Mouse (Mus musculus) hindbrain, embryonic 15.5 days (tissue): ENCODE results near the gene Serpina3i. TPM values are rescaled to one million over a fixed set of nuclear protein-coding genes. Genes with fewer than 3 reads are reported as not detected.
"Not testable (repeated sequence)": the region's sequence is repeated elsewhere in the genome, so short reads cannot be mapped to it uniquely, and the experiment has no call there.

ENCODE experiments used
- ATAC-seq: fragments of 200-750 bp; cut with Nextera tagmentation; 2 replicates; pipeline ENCODE4 v1.8.0; 2017; ENCODE audit warnings: low read depth, moderate number of reproducible peaks, moderate TSS enrichment; ENCODE audit not compliant: low FRiP score
- H3K27ac ChIP-seq: fragments of 300-500 bp; sonication (generic); replicated peaks from 2 replicates; pipeline ENCODE4 v1.5.1; 2015; ENCODE audit warnings: mild to moderate bottlenecking, inconsistent platforms
- H3K27me3 ChIP-seq: fragments of 300-500 bp; sonication (generic); 2 replicates; pipeline ENCODE4 v1.6.1; 2015; ENCODE audit warnings: control low read depth, inconsistent platforms
- H3K36me3 ChIP-seq: fragments of 300-500 bp; sonication (generic); 2 replicates; pipeline ENCODE4 v1.6.1; 2015; ENCODE audit warnings: control low read depth, inconsistent platforms
- H3K4me1 ChIP-seq: fragments of 300-500 bp; sonication (generic); replicated peaks from 2 replicates; pipeline ENCODE4 v1.6.1; 2015; ENCODE audit warnings: control low read depth, inconsistent platforms
- H3K4me2 ChIP-seq: fragments of 300-500 bp; sonication (generic); 2 replicates; pipeline ENCODE4 v1.6.1; 2015; ENCODE audit warnings: moderate library complexity, mild to moderate bottlenecking, inconsistent platforms
- H3K4me3 ChIP-seq: fragments of 300-500 bp; sonication (generic); 2 replicates; pipeline ENCODE4 v1.5.1; 2015; ENCODE audit warnings: mild to moderate bottlenecking, inconsistent platforms
- H3K9ac ChIP-seq: fragments of 300-500 bp; sonication (generic); 2 replicates; pipeline ENCODE4 v1.6.1; 2015; ENCODE audit warnings: inconsistent platforms
- H3K9me3 ChIP-seq: fragments of 300-500 bp; sonication (generic); 2 replicates; pipeline ENCODE4 v1.6.1; 2016; ENCODE audit warnings: control low read depth, inconsistent platforms
- WGBS: fragments of 180-500 bp; shearing (Covaris S2); methylation state at CpG from one replicate; pipeline ENCODE4 v1.1.7; 2015; 5-methylcytosine and 5-hydroxymethylcytosine counted together
- polyA plus RNA-seq: library from polyadenylated mRNA; unstranded; fragments of >200 nt; fragmentation: Nextera tagmentation; extraction: Ambion mirVana; gene quantifications from 2 replicates; pipeline ENCODE4 v1.2.1, GENCODE M21; 2015

The Serpina3i gene
- polyA plus RNA-seq = not detected in 2 replicates

DNA sequence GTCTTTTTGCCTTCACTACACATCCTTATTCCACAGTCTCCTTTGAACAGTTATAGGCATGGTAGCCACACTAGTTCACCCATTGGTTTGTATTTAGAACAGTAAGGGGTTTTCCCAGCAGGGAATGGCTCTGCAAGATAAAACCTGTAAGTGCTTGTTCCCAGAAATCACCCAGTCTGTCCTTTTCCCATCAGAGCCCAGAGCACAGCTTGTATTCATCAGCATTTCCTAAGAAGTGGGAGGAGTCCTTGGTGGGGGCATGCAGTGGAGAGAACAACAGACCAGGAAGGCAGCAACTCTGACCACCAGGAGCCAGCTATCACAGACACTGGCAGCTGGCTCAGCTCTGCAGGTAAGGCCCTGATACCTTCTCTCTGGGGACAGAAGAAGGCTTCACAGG lies at the start of gene Serpina3i:
Serpina3i (plus strand) TSS at position 260 of the 400 bp plus-strand sequence.
- H3K9ac ChIP-seq = no peak within 1 kb of the TSS
- H3K4me2 ChIP-seq = no peak within 1 kb of the TSS
- H3K36me3 ChIP-seq = no peaks in the 10 kb centered on the region
- H3K4me1 ChIP-seq = no peaks in the 10 kb centered on the region
- H3K4me3 ChIP-seq = no peak within 1 kb of the TSS
- no peaks in the 10 kb centered on the region for H3K27me3 ChIP-seq
- H3K27ac ChIP-seq = no peak within 1 kb of the TSS
- no peaks in the 10 kb centered on the region for H3K9me3 ChIP-seq
- no peak for ATAC-seq

DNA sequence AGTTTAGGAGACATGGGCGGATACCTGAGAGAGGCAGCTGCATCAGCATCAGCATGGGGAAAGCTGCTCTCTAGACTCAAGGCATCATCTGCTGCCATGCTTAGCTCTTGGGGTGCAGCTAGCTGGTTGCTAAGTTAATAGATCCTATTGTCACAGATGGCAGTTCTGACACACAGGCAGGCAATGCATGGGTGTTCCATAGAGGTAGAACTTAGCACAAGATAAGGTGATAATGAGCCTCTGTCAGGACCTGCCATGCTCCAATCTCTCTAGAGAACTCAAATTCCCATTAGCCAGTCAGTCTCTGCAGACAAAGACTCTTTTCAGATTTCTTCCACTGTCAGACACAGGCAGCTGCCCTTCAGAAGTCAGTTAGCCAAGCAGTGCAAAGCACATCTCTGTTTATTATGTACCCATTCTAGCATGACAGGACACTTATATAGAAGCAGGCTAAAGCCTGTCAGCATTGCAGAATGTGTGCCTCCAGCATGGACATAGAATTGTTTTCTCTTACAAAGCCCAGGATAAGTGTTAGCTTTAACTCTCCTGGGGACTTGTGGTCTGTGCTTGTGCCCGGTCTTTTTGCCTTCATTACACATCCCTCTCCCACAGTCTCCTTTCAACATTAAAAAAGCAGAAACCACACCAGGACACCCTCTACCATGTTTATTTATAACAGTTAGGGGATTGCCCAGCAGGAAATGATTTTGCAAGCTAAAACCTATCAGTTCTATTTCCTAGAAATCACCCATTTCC lies 49.1 kb upstream of the Serpina3i start:
- Histone ChIP-seq H3K4me2 (no peak overlapping the region), H3K9me3 (no peaks in the 10 kb centered on the region), H3K27ac (no peak overlapping the region), H3K36me3 (no peaks in the 10 kb centered on the region), H3K9ac (no peak overlapping the region), H3K27me3 (no peaks in the 10 kb centered on the region), H3K4me1 (no peaks in the 10 kb centered on the region), H3K4me3 (no peak overlapping the region)
- no peak for ATAC-seq
- 60% methylated on average over 2 of the region's 2 CpGs for WGBS

DNA sequence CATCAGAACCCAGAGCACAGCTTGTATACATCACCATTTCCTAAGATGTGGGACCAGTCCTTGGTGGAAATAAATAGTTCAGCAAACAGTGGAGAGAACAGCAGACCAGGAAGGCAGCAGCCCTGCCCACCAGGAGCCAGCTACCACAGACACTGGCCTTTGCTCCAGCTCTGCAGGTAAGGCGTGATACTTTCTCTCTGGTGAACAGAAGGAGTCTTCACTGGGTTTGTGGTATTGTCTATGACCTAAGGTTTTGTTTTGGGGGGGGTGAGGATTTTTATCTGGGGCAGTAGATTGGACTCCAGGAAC lies 48.5 kb upstream of the Serpina3i start, which contains the start of gene Serpina3f:
Serpina3f (plus strand) TSS at position 100 of the 309 bp plus-strand sequence.
- Histone ChIP-seq H3K27me3 (no peaks in the 10 kb centered on the region), H3K9me3 (no peaks in the 10 kb centered on the region), H3K4me1 (no peaks in the 10 kb centered on the region), H3K9ac (no peak within 1 kb of the TSS), H3K4me3 (no peak within 1 kb of the TSS), H3K27ac (no peak within 1 kb of the TSS), H3K36me3 (no peaks in the 10 kb centered on the region), H3K4me2 (no peak within 1 kb of the TSS)
- ATAC-seq = no peak
- WGBS = 64% methylated on average over 1 of the region's 1 CpGs

DNA sequence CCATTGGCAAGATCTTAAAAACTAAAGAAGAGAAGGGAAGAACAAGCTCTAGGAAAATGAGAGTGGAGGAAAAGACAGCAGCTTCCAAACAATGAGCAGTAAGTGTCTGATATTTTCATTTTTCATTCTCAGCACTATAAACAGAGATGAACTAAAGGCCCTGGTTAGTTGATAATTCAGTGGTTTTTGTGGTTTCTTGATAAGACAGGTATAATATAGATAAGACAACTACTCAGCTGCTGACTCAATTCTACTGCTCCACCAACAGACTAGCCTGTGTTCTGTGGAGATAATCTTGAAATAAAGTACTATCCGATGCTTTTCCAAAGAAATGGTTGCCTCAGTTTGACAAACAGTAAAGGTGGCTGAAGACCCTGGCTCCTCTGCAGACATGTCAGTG lies 47.7 kb upstream of the Serpina3i start:
- no peak for ATAC-seq
- H3K36me3 ChIP-seq = no peaks in the 10 kb centered on the region
- H3K4me3 ChIP-seq = no peak overlapping the region
- no peak overlapping the region for H3K27ac ChIP-seq
- H3K9me3 ChIP-seq = no peaks in the 10 kb centered on the region
- H3K27me3 ChIP-seq = no peaks in the 10 kb centered on the region
- H3K4me1 ChIP-seq = no peaks in the 10 kb centered on the region
- WGBS = 95% methylated on average over 1 of the region's 1 CpGs
- H3K9ac ChIP-seq = no peak overlapping the region
- H3K4me2 ChIP-seq = no peak overlapping the region

DNA sequence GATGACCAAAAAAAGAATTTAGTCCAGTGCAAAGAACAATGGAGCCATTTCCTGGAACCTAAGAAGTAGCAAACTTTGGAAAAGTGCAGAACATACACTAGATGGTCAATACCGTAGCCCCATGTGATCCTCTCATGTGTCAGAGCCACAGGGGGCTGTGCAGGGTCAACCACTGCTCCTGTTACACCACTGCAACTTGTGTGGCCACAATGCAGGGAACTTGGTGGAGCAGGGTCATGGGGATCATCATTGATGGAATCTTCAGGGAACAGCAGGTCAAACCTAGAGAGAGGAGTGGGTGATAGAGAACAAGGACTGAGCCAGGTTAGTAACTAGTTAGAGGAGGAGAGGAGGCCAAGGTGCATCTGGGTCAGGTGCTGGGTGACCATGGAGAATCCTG lies 41.3 kb upstream of the Serpina3i start:
- no peak overlapping the region for H3K4me2 ChIP-seq
- H3K4me3 ChIP-seq = no peak overlapping the region
- no peaks in the 10 kb centered on the region for H3K4me1 ChIP-seq
- ATAC-seq = no peak
- WGBS = 86% methylated on average over 1 of the region's 1 CpGs
- no peaks in the 10 kb centered on the region for H3K27me3 ChIP-seq
- H3K9me3 ChIP-seq = no peaks in the 10 kb centered on the region
- no peaks in the 10 kb centered on the region for H3K36me3 ChIP-seq
- H3K9ac ChIP-seq = no peak overlapping the region
- no peak overlapping the region for H3K27ac ChIP-seq

DNA sequence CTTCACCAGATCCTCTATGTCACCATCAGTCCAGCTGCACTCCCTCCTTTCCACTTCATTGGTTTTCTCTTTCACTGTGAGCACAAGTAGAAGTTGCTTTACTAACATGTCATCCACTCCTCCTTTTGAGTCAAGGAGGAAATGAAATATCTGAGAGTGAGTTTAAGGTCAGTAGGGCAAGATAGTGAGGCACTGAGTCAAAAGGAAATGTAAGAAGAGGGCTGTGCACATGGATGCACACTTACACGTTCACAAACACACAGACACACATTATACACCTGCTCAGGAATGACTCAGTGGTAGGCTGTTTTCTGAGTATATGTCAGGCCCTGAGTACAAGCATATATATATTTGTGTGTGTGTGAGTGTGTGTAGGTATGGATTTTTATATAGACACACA lies 39.2 kb upstream of the Serpina3i start:
- H3K27ac ChIP-seq = no peak overlapping the region
- no peaks in the 10 kb centered on the region for H3K36me3 ChIP-seq
- no peaks in the 10 kb centered on the region for H3K27me3 ChIP-seq
- H3K4me2 ChIP-seq = no peak overlapping the region
- WGBS = 75% methylated on average over 1 of the region's 1 CpGs
- H3K4me3 ChIP-seq = no peak overlapping the region
- H3K4me1 ChIP-seq = no peaks in the 10 kb centered on the region
- no peak overlapping the region for H3K9ac ChIP-seq
- no peaks in the 10 kb centered on the region for H3K9me3 ChIP-seq
- ATAC-seq = no peak

DNA sequence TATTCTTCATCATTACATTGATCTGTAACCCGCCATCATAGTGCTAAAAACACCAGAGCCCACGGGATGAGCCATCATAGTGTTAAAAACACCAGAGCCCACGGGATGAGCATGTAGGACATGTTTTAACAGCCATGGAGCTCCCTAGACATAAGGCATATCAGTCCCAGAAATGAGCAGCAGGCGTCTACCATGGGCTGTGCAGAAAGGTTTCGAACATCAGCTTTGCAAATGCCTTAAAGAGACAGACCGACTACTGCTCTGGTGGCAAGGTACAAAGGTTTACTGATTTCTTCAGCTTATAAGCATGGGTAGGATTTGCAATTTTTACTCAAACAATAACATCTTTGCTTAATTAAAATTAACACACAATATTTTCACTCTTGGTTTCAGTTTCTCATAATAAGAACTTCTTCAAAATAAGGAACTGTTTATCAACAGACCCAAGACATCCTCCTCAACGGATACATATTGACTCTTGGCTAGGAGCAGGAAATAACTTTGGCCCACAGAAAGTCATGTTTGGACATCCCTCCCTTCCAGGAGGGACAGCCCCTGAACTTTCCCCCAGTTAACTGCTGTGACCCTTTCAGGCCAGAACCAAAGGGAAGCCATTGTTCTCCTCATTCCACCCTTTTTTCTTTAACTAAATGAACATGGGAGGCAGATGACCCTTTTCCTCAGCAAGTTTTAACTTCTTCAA lies 38.2 kb upstream of the Serpina3i start:
- Histone ChIP-seq H3K4me3 (no peak overlapping the region), H3K4me2 (no peak overlapping the region), H3K36me3 (no peaks in the 10 kb centered on the region), H3K27ac (no peak overlapping the region), H3K27me3 (no peaks in the 10 kb centered on the region), H3K9ac (no peak overlapping the region), H3K9me3 (no peaks in the 10 kb centered on the region), H3K4me1 (no peaks in the 10 kb centered on the region)
- no peak for ATAC-seq
- WGBS = 65% methylated on average over 7 of the region's 7 CpGs

DNA sequence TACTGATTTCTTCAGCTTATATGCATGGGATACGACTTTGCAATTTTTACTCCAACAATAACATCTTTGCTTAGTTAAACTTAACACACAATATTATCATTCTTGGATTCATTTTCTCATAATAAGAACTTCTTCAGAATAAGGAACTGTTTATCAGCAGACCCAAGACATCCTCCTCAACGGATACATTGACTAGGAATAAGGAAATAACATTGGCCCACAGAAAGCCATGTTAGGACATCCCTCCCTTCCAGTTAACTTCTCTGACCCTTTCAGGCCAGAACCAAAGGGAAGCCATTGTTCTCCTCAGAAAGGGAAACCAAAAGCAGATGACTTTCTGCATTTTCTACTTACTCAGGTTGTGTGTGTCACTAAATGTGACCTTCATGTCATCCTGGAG lies 32.2 kb upstream of the Serpina3i start:
- H3K4me1 ChIP-seq = no peaks in the 10 kb centered on the region
- no peak for ATAC-seq
- H3K36me3 ChIP-seq = no peaks in the 10 kb centered on the region
- no peak overlapping the region for H3K9ac ChIP-seq
- no peak overlapping the region for H3K27ac ChIP-seq
- no peaks in the 10 kb centered on the region for H3K27me3 ChIP-seq
- H3K9me3 ChIP-seq = no peaks in the 10 kb centered on the region
- WGBS = 81% methylated on average over 2 of the region's 2 CpGs
- no peak overlapping the region for H3K4me3 ChIP-seq
- H3K4me2 ChIP-seq = no peak overlapping the region

DNA sequence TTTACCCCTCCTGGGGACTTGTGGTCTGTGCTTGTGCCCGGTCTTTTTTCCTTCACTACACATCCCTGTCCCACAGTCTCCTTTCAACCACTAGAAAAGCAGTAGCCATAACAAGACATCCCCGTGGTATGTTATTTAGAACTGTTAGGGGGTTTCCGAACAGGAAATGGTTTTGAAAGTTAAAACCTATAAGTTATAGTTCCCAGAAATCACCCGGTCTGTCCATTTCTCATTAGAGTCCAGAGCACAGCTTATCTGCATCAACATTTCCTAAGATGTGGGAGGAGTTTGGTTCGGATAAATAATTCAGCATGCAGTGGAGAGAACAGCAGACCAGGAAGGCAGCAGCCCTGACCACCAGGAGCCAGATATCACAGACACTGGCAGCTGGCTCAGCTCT lies 27.0 kb upstream of the Serpina3i start, which contains the start of gene Serpina3g:
Serpina3g (plus strand) TSS at position 331 of the 400 bp plus-strand sequence.
- H3K4me3 ChIP-seq = no peak within 1 kb of the TSS
- H3K9ac ChIP-seq = no peak within 1 kb of the TSS
- H3K27ac ChIP-seq = no peak within 1 kb of the TSS
- no peak for ATAC-seq
- H3K27me3 ChIP-seq = no peaks in the 10 kb centered on the region
- H3K4me1 ChIP-seq = no peaks in the 10 kb centered on the region
- no peak within 1 kb of the TSS for H3K4me2 ChIP-seq
- H3K36me3 ChIP-seq = no peaks in the 10 kb centered on the region
- 83% methylated on average over 5 of the region's 5 CpGs for WGBS
- H3K9me3 ChIP-seq = no peaks in the 10 kb centered on the region

DNA sequence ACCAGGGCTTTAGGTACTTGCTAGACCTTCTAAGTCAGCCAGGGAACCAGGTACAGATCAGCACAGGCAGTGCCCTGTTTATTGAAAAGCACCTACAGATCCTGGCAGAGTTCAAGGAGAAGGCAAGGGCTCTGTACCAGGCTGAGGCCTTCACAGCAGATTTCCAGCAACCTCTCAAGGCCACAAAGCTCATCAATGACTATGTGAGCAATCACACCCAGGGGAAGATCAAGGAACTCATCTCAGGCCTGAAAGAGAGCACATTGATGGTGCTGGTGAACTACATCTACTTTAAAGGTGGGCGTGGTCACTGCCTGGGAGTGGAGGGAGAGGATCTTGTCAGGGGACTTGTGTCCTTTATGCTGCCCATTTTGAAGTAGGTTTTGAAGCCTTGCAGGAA lies 24.9 kb upstream of the Serpina3i start:
- not testable (repeated sequence) for H3K4me2 ChIP-seq, H3K4me3 ChIP-seq, H3K27ac ChIP-seq, H3K4me1 ChIP-seq, H3K27me3 ChIP-seq, H3K9ac ChIP-seq, H3K9me3 ChIP-seq, ATAC-seq, H3K36me3 ChIP-seq
- WGBS = 90% methylated on average over 1 of the region's 1 CpGs

DNA sequence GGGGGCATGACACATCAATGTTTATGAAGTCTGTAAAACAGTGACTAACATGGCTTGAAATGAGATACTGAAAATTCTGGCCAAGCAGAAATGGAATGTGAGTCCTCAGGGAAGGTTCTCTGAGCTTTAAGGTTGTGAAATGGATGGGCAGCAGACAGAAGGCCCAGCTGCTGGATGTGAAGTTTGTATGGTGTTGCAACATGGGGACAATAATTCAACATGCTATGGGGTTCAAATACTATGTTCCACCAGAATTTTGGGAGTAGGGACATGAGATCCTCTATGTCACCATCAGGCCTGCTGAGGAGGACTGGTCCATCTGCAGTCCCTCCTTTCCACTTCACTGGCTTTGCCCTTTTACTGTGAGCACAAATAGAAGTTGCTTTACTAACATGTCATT lies 19.6 kb upstream of the Serpina3i start:
- no peak overlapping the region for H3K27ac ChIP-seq
- H3K9me3 ChIP-seq = no peaks in the 10 kb centered on the region
- no peaks in the 10 kb centered on the region for H3K27me3 ChIP-seq
- ATAC-seq = no peak
- H3K36me3 ChIP-seq = no peaks in the 10 kb centered on the region
- H3K9ac ChIP-seq = no peak overlapping the region
- H3K4me2 ChIP-seq = no peak overlapping the region
- H3K4me1 ChIP-seq = peaks cover 10% of the 10 kb centered on the region
- H3K4me3 ChIP-seq = no peak overlapping the region

DNA sequence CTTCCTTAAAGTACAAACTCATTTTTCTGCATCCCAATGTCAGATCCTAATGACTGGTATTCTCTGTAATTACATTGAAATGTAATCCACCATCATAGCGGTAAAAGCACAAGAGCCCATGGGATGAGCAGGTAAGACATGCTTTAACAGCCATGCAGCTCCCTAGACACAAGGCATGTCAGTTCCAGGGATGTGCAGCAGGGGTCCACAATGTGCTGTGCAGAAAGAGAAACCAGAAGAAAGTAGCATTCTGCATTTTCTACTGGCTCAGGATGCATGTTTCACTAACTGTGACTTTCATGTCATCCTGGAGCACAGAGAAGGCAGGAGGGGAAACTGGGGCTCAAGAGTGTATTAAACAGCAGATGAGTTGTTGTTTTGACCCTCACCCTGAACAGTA lies 17.8 kb upstream of the Serpina3i start:
- H3K27me3 ChIP-seq = no peaks in the 10 kb centered on the region
- no peak overlapping the region for H3K9ac ChIP-seq
- H3K4me3 ChIP-seq = no peak overlapping the region
- no peak overlapping the region for H3K27ac ChIP-seq
- H3K9me3 ChIP-seq = no peaks in the 10 kb centered on the region
- no peak for ATAC-seq
- no peak overlapping the region for H3K4me2 ChIP-seq
- H3K36me3 ChIP-seq = no peaks in the 10 kb centered on the region
- WGBS = 67% methylated on average over 1 of the region's 1 CpGs
- H3K4me1 ChIP-seq = peaks cover 10% of the 10 kb centered on the region
